Mouse (Mus musculus) layer of hippocampus, postnatal 10 days (tissue): ENCODE measurements around the gene Gpr108. TPM values are rescaled to one million over a fixed set of nuclear protein-coding genes. Genes with fewer than 3 reads are reported as not detected.

Experiments
- DNase-seq, 2 experiments: peaks; one replicate each; pipeline ENCODE4 v3.0.0; 2021; ENCODE audit warnings: low spot score in 2 of 2
- microRNA-seq, 2 experiments: library from miRNA; unstranded; fragments of <30 nt; microRNA quantifications; one replicate each; pipeline ENCODE4 v1.2.0; 2021
- total RNA-seq, 2 experiments: library from RNA; stranded (reverse); gene quantifications; 2 replicates each; pipeline ENCODE4 v1.2.3; 2021

The Gpr108 gene
- total RNA-seq, 2 experiments from 2014 or later = 15.0 to 16.3 TPM

- no peak for DNase-seq
Observed at GRCm38 (mm10) chr17:57214676-57215387, 33.4 kb downstream of the Gpr108 start.

DNA sequence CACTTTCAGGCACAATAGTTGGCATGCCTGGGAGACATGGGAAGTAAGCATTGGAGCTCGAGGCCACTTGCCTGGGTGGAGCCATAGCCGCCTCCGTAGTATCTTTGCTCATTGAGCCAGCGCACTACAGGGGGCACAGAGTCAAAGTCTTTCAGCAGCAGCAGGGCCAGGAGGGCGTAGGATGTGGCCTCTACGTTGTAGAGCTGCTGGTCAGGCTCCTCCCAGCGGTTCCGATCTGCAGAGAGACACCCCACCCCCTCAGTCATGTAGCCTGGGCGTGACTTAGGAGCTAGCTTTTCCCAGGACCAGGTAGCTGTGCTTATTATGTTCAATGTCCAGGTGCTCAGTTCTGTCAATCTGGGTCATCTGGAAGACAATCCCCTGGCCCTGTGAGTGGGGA, 36.7 kb downstream of the Gpr108 start:
- DNase-seq = no peak

- no peak for DNase-seq
Observed at GRCm38 (mm10) chr17:57209330-57209729, 38.9 kb downstream of the Gpr108 start.

DNA sequence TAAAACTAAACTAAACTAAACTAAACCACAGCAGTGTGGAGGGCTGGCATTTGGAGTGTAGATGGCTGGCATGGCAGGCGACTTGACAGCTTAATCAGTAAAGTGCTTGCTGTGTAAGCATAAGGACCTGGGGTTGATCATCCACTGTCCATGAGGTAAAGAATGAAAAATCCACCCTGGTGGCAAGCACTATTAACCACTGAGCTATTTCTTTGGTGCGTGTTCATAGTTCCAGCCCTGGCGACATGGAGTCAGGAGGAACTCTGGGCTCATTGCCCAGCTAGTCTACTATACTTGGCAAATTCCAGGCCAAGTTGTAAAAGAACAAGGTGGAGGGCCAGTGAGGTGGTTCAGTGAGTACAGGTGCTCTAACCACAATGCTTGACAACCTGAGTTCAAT, 40.3 kb downstream of the Gpr108 start:
- DNase-seq = no peak

GRCm38 (mm10) chr17:57201841-57202724, 46.2 kb downstream of the Gpr108 start:
- no peak for DNase-seq

GRCm38 (mm10) chr17:57198252-57198651, 50.0 kb downstream of the Gpr108 start:
- no peak for DNase-seq

DNA sequence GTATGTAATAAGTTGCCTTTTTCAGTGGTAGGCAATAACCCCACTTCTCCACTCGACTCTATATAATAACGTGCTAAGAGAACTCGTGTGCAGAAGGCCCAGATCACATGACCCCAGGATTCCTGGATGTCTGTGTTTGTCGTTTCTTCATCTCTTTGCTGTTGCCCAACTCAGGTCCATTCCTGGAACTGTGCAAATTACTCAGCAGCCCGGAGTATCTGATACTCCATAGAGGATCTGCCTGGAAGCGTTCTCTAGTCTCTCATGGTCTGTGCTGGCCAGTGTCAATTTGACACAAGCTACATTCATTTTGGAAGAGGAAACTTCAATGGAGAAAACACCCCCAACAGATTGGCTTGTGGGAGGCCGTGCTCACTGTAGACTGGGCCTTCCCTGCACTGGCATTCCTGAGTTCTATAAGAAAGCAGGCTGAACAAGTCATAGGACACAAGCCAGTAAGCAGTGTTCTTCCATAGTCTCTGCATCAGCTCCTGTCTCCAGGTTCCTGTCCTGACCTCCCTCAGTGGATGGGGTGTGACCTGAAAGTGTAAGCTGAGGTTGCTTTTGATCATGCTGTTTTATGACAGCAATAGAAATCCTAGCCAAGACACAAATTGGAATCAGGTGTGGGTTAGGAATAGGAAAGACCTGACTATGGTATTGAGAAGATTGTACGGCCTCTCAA, 52.8 kb downstream of the Gpr108 start:
- no peak for DNase-seq

GRCm38 (mm10) chr17:57194771-57195170, 53.5 kb downstream of the Gpr108 start:
- no peak for DNase-seq

DNA sequence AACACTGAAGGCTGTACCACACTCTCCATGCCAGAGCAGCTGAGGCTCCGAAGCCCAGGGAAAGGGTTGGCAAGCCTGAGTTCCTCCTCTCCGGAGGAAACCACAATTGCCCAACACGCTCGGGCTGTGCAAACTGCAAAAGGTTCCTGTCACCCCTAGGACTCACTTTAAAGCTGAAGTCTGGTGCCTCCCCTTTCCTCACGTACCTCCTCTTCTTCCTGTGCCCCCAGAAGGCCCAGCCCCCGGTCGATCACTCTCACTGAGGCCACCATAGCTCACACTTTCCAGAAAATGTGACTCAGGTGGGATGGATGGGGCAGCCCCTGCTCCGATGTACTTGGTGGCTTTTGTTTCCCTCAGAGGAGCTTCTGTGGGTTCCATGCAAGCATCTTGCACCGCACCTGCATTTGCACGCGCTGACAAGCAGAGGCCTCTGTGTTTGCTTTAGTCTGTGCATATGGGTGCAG, 54.2 kb downstream of the Gpr108 start, which contains the start of gene Tnfsf14:
Tnfsf14 (minus strand) TSS at position 137 of the 467 bp plus-strand sequence.
- no peak for DNase-seq

DNA sequence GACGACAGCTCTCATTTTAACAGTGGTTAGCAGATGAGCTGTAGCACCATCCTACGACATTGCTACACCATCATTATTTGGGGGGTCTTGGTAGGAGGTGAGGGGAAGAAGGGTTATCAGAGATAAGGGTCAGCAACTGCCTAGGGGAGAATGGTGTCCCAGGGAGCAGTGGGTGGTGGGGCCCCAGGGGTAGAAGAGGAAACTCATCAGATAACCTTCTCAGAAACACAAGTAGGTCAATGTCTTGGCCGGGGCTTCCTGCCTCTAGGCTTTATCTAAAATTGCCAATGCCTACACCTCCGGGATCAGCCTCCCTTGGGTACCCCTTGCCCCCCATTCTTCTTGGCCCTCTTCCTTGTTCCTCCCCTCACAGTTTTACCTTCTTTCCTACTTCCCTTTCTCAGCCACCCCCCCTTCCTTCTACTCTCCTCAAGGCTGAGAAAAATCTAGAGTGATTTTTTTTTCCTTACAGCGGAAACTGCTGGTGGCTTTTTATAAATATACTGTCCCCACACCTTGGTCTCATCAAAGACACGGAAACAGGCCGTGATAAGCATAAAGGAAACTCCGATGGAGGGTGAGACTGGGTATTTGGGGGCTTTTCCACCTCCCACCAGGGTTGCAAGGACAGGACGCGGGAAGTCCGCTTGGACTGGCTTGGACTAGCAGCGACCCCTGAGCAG, 59.6 kb downstream of the Gpr108 start:
- no peak for DNase-seq

DNA sequence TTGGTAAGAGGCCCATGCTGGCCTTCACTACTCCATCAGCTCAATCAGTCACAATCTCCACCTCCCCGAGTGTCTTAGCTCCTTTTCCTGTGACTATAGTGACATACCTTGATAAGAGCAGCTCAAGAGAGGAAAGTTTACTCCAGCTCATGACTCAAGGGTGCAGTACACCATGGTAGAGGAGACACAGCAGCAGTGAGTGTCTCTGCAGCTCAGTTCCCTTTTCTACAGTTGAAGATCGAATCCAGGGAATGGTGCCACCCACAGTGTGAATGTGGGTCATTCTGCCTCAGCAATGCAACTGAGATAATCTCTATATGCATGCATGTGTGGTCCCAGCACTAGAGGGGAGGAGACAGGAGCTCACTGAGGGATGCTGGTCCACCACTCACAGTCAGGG, 62.6 kb downstream of the Gpr108 start:
- no peak for DNase-seq

Small RNA genes lying within 50 kb of the gene (microRNA-seq; reads per million reads assigned to microRNA genes)
- 0 reads per million in 2 experiments for gene Mir6978

Other genes starting within 250 kb of the Gpr108 start
- not detected for gene Pspn, start 248.4 kb downstream of the Gpr108 start, total RNA-seq
- gene Gtf2f1, start 237.2 kb downstream of the Gpr108 start, total RNA-seq = 10 to 100 TPM; 45.0 to 47.4 TPM
- gene Gm17949, start 237.0 kb downstream of the Gpr108 start, total RNA-seq = under 1 TPM in 1 of 2 experiments, not detected in 1; 0.41 TPM
- gene Khsrp, start 216.9 kb downstream of the Gpr108 start, total RNA-seq = 100 to 1,000 TPM; 105 to 116 TPM
- gene Slc25a41, start 206.8 kb downstream of the Gpr108 start, total RNA-seq = not detected
- 1 to 10 TPM in 1 of 2 experiments, under 1 TPM in 1; 0.45 to 1.1 TPM for gene Crb3, start 189.3 kb downstream of the Gpr108 start, total RNA-seq
- gene Slc25a23, start 188.6 kb downstream of the Gpr108 start, total RNA-seq = 100 to 1,000 TPM; 308 to 317 TPM
- 1 to 10 TPM; 1.2 to 1.9 TPM for gene Dennd1c, start 169.9 kb downstream of the Gpr108 start, total RNA-seq
- 100 to 1,000 TPM; 487 to 549 TPM for gene Tubb4a, start 160.7 kb downstream of the Gpr108 start, total RNA-seq
- 1 to 10 TPM in 1 of 2 experiments, under 1 TPM in 1; 0.75 to 1.0 TPM for gene Tnfsf9, start 143.1 kb downstream of the Gpr108 start, total RNA-seq
- gene Cd70, start 98.7 kb downstream of the Gpr108 start, total RNA-seq = under 1 TPM in 1 of 2 experiments, not detected in 1; 0.42 TPM
- not detected for gene Tnfsf14, start 54.3 kb downstream of the Gpr108 start, total RNA-seq
- gene C3, start 20.3 kb downstream of the Gpr108 start, total RNA-seq = 1 to 10 TPM; 2.7 to 2.8 TPM
- 1 to 10 TPM; 6.6 to 8.0 TPM for gene Trip10, start 1.0 kb upstream of the Gpr108 start, total RNA-seq
- gene Vav1, start 30.7 kb upstream of the Gpr108 start, total RNA-seq = 1 to 10 TPM; 4.4 to 4.6 TPM
- 1 to 10 TPM; 6.1 to 6.9 TPM for gene Adgre1, start 110.2 kb upstream of the Gpr108 start, total RNA-seq